Mouse (Mus musculus): Measurements from ENCODE around the gene Gsdma3. TPM values are rescaled to one million over a fixed set of nuclear protein-coding genes. Genes with fewer than 3 reads are reported as not detected.
A peak's percentile ranks its signal among the peaks of the same experiment; 100 is the strongest.
"Not testable (repeated sequence)": the region's sequence is repeated elsewhere in the genome, so short reads cannot be mapped to it uniquely, and the experiment has no call there.

The Gsdma3 gene
- polyA plus RNA-seq, 1 experiment from 2014 or later = not detected

DNA sequence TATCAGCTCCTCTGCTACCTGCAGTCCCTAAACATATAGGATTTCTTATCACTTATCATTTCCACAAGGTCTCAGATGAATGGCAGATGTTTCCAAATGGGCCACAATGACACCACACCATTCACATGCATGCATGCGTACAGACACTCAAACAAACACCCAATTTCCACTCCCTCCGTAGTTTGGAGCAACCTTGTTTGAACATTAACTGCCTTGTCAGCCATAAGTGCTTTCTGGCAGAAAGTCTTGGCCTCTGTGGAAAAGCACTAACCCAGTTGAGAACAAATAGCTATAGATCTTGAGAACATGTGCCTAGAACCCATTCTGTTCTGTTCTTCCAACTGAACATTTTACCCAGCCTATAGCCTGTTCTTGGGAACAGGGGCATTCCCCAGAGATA, 19.8 kb downstream of the Gsdma3 start:
- DNase-seq (ENCODE audit: low spot score) = no peak
- H3K4me3 ChIP-seq = no peak overlapping the region
- H3K27ac ChIP-seq (replicated peaks) = no peak overlapping the region
- peaks cover 14% of the 10 kb centered on the region for H3K27me3 ChIP-seq (replicated peaks; ENCODE audit: low read depth, poor library complexity, severe bottlenecking)
- no peaks in the 10 kb centered on the region for H3K9me3 ChIP-seq
- H3K4me1 ChIP-seq = no peaks in the 10 kb centered on the region
- no peaks in the 10 kb centered on the region for H3K36me3 ChIP-seq (replicated peaks)
- WGBS = 84% methylated on average over 2 of the region's 2 CpGs

DNA sequence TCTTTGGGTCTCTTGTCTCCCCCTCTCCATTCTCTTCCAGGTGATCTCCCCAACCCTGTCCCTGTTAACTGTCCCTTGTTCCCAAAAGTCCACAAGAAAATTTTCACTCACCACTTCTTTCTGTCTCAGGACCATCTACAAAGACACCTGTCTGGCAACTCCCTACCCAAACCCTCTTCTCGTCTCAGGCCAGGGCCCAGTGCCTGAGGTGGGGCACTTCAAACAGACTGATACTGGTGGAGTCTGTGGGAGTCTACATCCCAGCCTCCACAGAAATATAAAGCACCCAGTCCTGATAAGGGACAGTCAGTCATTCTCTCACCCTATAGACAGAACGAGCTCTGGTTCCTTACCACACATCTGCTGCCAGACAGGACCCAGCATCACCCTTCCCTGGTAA, 20.3 kb downstream of the Gsdma3 start, which contains the start of gene Gsdma2:
Gene Gsdma2, plus strand, starts transcription at position 301 of the 400 bp plus-strand sequence.
- no peak within 1 kb of the TSS for H3K4me3 ChIP-seq
- no peak within 1 kb of the TSS for H3K27ac ChIP-seq (replicated peaks)
- DNase-seq (ENCODE audit: low spot score) = no peak
- H3K4me1 ChIP-seq = no peaks in the 10 kb centered on the region
- 63% methylated on average over 2 of the region's 2 CpGs for WGBS
- H3K9me3 ChIP-seq = no peaks in the 10 kb centered on the region
- peaks cover 14% of the 10 kb centered on the region for H3K27me3 ChIP-seq (replicated peaks; ENCODE audit: low read depth, poor library complexity, severe bottlenecking)
- H3K36me3 ChIP-seq (replicated peaks) = no peaks in the 10 kb centered on the region

DNA sequence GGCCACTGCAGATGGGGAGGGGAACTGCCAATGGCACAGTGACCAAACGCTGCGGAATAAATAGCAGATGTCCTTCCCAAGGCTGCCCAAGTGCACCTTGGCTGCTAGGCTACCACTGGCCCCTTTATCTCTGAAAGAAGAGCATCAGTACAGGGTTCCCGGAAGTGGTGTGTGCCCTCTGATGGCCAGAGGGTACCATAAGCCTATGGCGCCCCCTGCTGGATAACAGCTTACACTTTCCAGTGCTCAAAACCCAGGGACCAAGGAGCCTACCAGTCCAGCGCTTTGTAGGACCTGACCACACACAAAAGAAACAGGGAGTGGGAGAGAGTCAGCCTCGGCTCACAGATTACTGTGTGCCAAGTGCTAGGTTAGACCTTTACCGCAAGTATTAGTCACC, 28.9 kb downstream of the Gsdma3 start:
- H3K27ac ChIP-seq (replicated peaks); H3K36me3 ChIP-seq (replicated peaks); H3K9me3 ChIP-seq; H3K4me1 ChIP-seq; H3K4me3 ChIP-seq: not testable (repeated sequence)
- WGBS = 13% methylated on average over 7 of the region's 7 CpGs
- DNase-seq (ENCODE audit: low spot score) = peak; percentile 68
- H3K27me3 ChIP-seq (replicated peaks; ENCODE audit: low read depth, poor library complexity, severe bottlenecking) = peaks cover 13% of the 10 kb centered on the region

DNA sequence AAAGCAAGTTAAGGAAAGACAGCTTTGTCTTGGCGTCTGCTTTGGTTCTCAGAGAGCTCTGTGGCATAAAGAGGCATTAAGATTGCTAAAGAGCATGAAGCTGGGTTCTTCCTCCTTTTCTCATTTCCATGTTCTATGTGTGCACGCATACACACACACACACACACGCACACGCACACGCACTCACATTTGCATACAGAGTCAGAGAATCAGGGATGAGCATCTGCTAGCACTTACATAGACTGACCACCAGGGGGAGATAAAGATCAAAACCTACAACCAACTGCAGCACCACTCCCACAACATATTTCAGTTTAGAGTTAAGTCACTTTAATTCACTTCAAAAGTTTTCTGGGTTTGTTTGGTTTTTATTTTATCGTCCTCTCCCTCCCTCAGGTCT, 34.4 kb downstream of the Gsdma3 start:
- no peaks in the 10 kb centered on the region for H3K4me1 ChIP-seq
- peaks cover 8% of the 10 kb centered on the region; the same call in 1 of the 2 replicates for H3K27me3 ChIP-seq (replicated peaks; ENCODE audit: low read depth, poor library complexity, severe bottlenecking)
- H3K27ac ChIP-seq (replicated peaks) = no peak overlapping the region
- no peaks in the 10 kb centered on the region for H3K36me3 ChIP-seq (replicated peaks)
- no peaks in the 10 kb centered on the region for H3K9me3 ChIP-seq
- WGBS = 15% methylated on average over 6 of the region's 6 CpGs
- H3K4me3 ChIP-seq = no peak overlapping the region
- peak; percentile 37 for DNase-seq (ENCODE audit: low spot score)

DNA sequence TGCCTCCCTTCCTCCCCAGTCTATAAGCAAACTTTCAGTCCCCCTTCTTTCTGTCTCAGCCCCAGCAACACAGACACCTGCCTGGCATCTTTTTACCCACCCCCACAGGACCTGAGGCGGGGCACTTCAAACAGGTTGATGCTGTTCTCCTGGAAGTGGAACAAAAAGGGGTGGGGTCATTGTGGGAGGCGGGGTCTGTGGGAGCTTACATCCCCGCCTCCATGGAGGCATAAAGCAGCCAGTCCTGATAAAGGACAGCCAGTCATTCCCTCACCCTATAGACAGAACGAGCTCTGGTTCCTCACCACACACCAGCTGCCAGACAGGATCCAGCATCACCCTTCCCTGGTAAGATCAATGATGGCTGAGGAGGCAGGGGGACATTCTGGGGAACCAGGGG, 37.9 kb downstream of the Gsdma3 start, which contains the start of gene Gsdma:
Gene Gsdma, plus strand, starts transcription at position 261 of the 400 bp plus-strand sequence.
- Histone ChIP-seq H3K27me3 (replicated peaks; ENCODE audit: low read depth, poor library complexity, severe bottlenecking) (peaks cover 37% of the 10 kb centered on the region), H3K36me3 (replicated peaks) (no peaks in the 10 kb centered on the region), H3K27ac (replicated peaks) (no peak within 1 kb of the TSS), H3K4me3 (no peak within 1 kb of the TSS), H3K4me1 (no peaks in the 10 kb centered on the region), H3K9me3 (no peaks in the 10 kb centered on the region)
- 25% methylated on average over 4 of the region's 4 CpGs for WGBS
- no peak for DNase-seq (ENCODE audit: low spot score)

DNA sequence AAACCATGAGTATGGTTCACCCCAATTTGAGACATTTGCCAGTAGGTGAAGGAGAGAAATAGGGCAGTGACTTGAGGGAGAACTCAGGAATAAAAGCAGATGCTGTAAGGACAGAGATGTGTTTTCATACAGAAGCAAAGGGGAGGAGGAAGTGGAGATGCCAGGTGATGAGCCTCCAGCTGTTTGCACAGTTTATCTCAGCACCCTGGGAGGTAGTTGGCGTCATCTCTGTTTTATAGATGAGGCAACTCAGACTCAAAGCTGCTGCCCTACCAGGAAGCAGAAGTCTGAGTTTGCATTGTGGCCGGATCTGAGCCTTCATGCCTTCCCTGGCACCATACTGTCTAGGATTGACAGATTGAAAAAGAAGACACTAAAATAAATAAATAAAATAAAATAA, 42.8 kb downstream of the Gsdma3 start:
- H3K9me3 ChIP-seq = no peaks in the 10 kb centered on the region
- no peaks in the 10 kb centered on the region for H3K4me1 ChIP-seq
- H3K4me3 ChIP-seq = no peak overlapping the region
- peaks cover 52% of the 10 kb centered on the region for H3K27me3 ChIP-seq (replicated peaks; ENCODE audit: low read depth, poor library complexity, severe bottlenecking)
- 69% methylated on average over 2 of the region's 2 CpGs for WGBS
- no peak for DNase-seq (ENCODE audit: low spot score)
- no peaks in the 10 kb centered on the region for H3K36me3 ChIP-seq (replicated peaks)
- no peak overlapping the region for H3K27ac ChIP-seq (replicated peaks)

DNA sequence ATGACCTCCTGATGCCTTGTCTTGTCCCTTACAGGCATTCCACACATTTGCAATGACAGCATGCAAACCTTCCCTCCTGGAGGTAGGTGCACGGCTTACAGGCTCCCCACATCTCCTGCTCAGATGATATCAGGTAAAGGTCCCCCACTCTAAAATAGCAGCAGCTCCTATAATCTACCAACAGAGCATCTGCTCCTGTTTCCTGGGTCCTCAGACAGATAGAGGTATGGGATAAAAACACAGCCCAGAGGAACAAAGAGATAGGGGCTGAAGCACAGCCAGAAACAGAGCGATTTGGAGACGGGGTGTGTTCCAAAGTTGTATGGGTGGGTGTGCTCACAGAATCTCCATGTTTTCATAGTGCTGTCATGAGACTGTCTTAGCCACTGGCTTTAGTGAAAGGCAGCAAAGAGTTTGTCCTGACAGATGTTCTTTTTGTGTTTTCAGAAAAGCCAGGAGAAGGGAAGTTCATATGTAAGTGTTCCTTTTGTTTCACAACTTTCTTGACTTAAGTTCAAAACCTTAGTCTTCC, 45.2 kb downstream of the Gsdma3 start:
- H3K27me3 ChIP-seq (replicated peaks; ENCODE audit: low read depth, poor library complexity, severe bottlenecking) = peaks cover 44% of the 10 kb centered on the region
- H3K9me3 ChIP-seq = no peaks in the 10 kb centered on the region
- H3K36me3 ChIP-seq (replicated peaks) = no peaks in the 10 kb centered on the region
- no peak overlapping the region for H3K4me3 ChIP-seq
- 78% methylated on average over 3 of the region's 3 CpGs for WGBS
- no peak overlapping the region for H3K27ac ChIP-seq (replicated peaks)
- H3K4me1 ChIP-seq = 0 out of 2 replicates have a peak, but pooled peaks cover 2% of the 10 kb centered on the region
- no peak for DNase-seq (ENCODE audit: low spot score)

DNA sequence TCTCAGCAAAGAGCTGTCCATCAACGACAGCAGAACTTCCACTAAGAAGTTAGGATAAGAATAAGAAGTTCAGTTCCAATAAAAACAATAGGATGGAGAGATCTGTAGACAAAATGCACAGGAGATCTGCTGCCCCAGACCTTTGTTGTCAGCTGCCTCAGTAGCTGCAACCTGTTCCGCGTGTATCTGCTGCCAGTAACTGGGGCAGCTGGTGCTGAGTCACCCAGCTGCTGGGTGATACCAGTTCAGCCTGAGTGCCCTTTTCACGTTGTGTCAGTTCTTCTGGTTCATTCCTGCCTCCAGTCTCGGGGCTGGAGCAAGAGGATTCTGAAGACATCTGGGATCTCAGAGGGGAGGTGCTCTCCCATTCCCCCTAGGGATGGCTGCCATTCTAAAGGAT, 45.7 kb downstream of the Gsdma3 start:
- Histone ChIP-seq H3K36me3 (replicated peaks) (no peaks in the 10 kb centered on the region), H3K4me3 (no peak overlapping the region), H3K9me3 (no peaks in the 10 kb centered on the region), H3K27ac (replicated peaks) (no peak overlapping the region), H3K4me1 (0 out of 2 replicates have a peak, but pooled peaks cover 2% of the 10 kb centered on the region), H3K27me3 (replicated peaks; ENCODE audit: low read depth, poor library complexity, severe bottlenecking) (peaks cover 38% of the 10 kb centered on the region)
- no peak for DNase-seq (ENCODE audit: low spot score)
- 70% methylated on average over 5 of the region's 5 CpGs for WGBS

DNA sequence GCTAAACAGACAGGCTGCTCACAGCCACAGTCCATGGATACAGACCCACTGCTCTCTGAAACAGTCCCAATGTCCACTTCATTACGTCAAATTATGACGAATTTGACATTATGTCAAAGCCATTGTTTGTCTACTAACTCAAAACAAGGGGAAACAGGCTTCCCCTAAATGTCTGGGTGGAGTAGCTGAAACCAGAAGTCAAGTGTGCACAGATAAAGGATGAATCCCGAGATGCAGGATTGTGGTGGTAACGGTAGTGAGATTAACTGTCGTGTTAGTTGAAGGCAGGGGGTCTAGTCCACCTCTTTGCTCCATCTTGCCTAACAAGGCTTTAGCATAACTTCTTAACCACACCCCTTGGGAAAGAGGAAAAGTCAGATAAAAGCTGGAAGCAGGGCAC, 46.3 kb downstream of the Gsdma3 start:
- DNase-seq (ENCODE audit: low spot score) = no peak
- 88% methylated on average over 5 of the region's 5 CpGs for WGBS

DNA sequence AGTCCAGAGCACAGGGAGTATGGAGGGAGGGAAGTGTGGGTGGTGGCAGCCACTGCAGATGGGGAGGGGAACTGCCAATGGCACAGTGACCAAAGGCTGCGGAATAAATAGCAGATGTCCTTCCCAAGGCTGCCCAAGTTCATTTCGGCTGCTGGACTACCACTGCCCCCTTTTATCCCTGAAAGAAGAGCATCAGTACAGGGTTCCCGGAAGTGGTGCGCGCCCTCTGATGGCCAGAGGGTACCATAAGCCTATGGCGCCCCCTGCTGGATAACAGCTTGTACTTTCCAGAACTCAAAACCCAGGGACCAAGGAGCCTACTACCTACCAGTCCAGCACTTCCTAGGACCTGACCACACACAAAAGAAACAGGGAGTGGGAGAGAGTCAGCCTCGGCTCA, 47.0 kb downstream of the Gsdma3 start:
- H3K27ac ChIP-seq (replicated peaks); H3K9me3 ChIP-seq; H3K36me3 ChIP-seq (replicated peaks); H3K4me1 ChIP-seq: not testable (repeated sequence)
- H3K27me3 ChIP-seq (replicated peaks; ENCODE audit: low read depth, poor library complexity, severe bottlenecking) = peaks cover 26% of the 10 kb centered on the region
- 0 out of 2 replicates have a peak overlapping the region, but pooled peaks have one; percentile 29 for H3K4me3 ChIP-seq
- WGBS = 9% methylated on average over 7 of the region's 7 CpGs
- DNase-seq (ENCODE audit: low spot score) = peak; percentile 75

More for the DNA sequence above, 46.3 kb downstream of the Gsdma3 start:
- peaks cover 32% of the 10 kb centered on the region for H3K27me3 ChIP-seq (replicated peaks; ENCODE audit: low read depth, poor library complexity, severe bottlenecking)
- H3K27ac ChIP-seq (replicated peaks) = no peak overlapping the region
- 0 out of 2 replicates have a peak, but pooled peaks cover 2% of the 10 kb centered on the region for H3K4me1 ChIP-seq
- no peaks in the 10 kb centered on the region for H3K9me3 ChIP-seq
- H3K4me3 ChIP-seq = no peak overlapping the region
- H3K36me3 ChIP-seq (replicated peaks) = no peaks in the 10 kb centered on the region

DNA sequence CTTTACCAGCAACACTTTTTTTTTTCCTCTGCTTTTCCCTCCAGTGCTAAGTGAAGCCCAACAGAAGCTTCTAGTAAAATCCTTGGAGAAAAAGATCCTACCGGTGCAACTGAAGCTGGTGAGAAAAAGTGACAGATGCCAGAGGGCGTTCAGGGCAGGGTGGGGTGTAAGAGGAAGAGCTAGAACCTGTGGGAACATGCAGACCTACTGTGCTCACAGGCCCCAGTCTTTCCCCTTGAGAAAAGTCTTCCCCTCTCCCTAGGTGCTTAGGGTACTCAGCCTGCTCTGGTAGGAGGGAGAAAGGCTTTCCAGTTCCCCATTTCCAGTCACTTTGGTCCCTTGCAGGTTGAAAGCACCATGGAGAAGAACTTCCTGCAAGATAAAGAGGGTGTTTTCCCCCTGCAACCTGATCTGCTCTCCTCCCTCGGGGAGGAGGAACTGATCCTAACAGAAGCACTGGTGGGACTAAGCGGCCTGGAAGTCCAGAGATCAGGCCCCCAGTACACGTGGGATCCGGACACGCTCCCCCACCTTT, 49.7 kb downstream of the Gsdma3 start:
- Histone ChIP-seq H3K4me1 (0 out of 2 replicates have a peak, but pooled peaks cover 2% of the 10 kb centered on the region), H3K9me3 (no peaks in the 10 kb centered on the region), H3K36me3 (replicated peaks) (no peaks in the 10 kb centered on the region), H3K27me3 (replicated peaks; ENCODE audit: low read depth, poor library complexity, severe bottlenecking) (0 out of 2 replicates have a peak, but pooled peaks cover 4% of the 10 kb centered on the region), H3K4me3 (no peak overlapping the region), H3K27ac (replicated peaks) (no peak overlapping the region)
- no peak for DNase-seq (ENCODE audit: low spot score)
- 44% methylated on average over 7 of the region's 7 CpGs for WGBS

DNA sequence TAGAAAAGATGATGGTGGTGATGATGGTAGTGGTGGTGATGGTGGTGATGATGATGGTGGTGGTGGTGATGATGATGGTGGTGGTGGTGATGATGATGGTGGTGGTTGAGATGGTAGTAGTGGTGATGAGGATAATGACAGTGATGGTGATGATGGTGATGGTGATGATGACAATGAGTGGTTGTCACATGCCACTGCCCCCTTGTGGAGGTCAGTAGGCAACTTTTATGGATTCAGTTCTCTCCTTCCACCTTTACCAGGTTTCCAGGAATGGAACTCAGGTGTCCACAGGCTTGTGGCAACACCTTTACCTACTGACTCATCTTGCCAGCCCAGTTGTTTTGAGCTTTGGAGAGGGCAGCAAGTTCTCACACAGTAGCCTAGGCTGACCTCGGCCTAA, 53.9 kb downstream of the Gsdma3 start:
- 100% methylated on average over 1 of the region's 1 CpGs for WGBS
- peaks cover 10% of the 10 kb centered on the region for H3K36me3 ChIP-seq (replicated peaks)
- peaks cover 19% of the 10 kb centered on the region for H3K4me1 ChIP-seq
- H3K9me3 ChIP-seq = no peaks in the 10 kb centered on the region
- H3K27ac ChIP-seq (replicated peaks) = no peak overlapping the region
- no peak overlapping the region for H3K4me3 ChIP-seq
- no peaks in the 10 kb centered on the region for H3K27me3 ChIP-seq (replicated peaks; ENCODE audit: low read depth, poor library complexity, severe bottlenecking)
- no peak for DNase-seq (ENCODE audit: low spot score)

DNA sequence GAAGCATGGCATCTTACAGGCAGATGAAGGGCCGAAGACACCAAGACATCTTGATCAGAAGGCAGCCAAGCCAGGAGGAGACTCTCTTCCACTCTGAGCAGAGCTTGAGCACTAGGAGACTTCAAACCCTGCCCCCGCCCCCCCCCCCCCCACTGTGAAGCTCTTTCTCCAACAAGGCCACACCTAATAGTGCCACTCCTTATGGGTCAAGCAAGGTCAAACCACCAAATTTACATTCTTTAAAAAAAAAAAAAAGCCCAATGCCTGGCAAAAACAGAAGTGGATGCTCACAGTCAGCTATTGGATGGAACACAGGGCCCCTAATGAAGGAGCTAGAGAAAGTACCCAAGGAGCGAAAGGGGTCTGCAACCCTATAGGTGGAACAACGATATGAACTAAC, 54.4 kb downstream of the Gsdma3 start:
- peaks cover 19% of the 10 kb centered on the region for H3K4me1 ChIP-seq
- WGBS = 79% methylated on average over 4 of the region's 4 CpGs
- peaks cover 16% of the 10 kb centered on the region for H3K36me3 ChIP-seq (replicated peaks)
- not testable (repeated sequence) for H3K27ac ChIP-seq (replicated peaks); H3K27me3 ChIP-seq (replicated peaks; ENCODE audit: low read depth, poor library complexity, severe bottlenecking); H3K4me3 ChIP-seq; DNase-seq (ENCODE audit: low spot score); H3K9me3 ChIP-seq

All from embryonic facial prominence, embryonic 10.5 days (tissue).